In genomic region chr7:79513466-79513865, GRCm38 (mm10) we compare ENCODE assay signal across 17 mouse cellular contexts. TPM values are rescaled to one million over a fixed set of nuclear protein-coding genes. Genes with fewer than 3 reads are reported as not detected.
A peak's percentile ranks its signal among the peaks of the same experiment; 100 is the strongest.
DNase-seq lines count a peak whose midpoint lies in the region; ATAC-seq and TF ChIP-seq lines count a peak whose summit lies in the region.
"Had no signal": no experiment of that assay in that cellular context is flagged by ENCODE, and none has a peak within 500 bp of the region (broad histone marks: within the 10 kb centered on the region; RNA-seq: fewer than 3 reads in every experiment).

No protein-coding gene starts in this region.

- 4% methylated on average over 2 of the region's 2 CpGs for WGBS in neural tube, embryonic 11.5 days
- 18% methylated on average over 2 of the region's 2 CpGs for WGBS in forebrain, embryonic 16.5 days
- 18% methylated on average over 2 of the region's 2 CpGs for WGBS in midbrain, embryonic 14.5 days
- WGBS in stomach, postnatal 0 days, result 19% methylated on average over 2 of the region's 2 CpGs

- peaks cover 2% of the 10 kb centered on the region; the same call in 1 of the 2 replicates for H3K36me3 ChIP-seq in neural tube, embryonic 11.5 days (ENCODE audit: control insufficient read depth, insufficient read depth, low read length)
- H3K36me3 ChIP-seq in forebrain, embryonic 16.5 days (ENCODE audit: control insufficient read depth, insufficient read depth), result no peaks in the 10 kb centered on the region; the same call in 1 of the 2 replicates
- H3K36me3 ChIP-seq in midbrain, embryonic 14.5 days (ENCODE audit: control insufficient read depth, insufficient read depth, low read length), result peaks cover 20% of the 10 kb centered on the region
- H3K36me3 ChIP-seq in stomach, postnatal 0 days (ENCODE audit: control insufficient read depth, insufficient read depth, low read length), result no peaks in the 10 kb centered on the region
- H3K36me3 ChIP-seq: limb, embryonic 13.5 days had no signal

- no peaks in the 10 kb centered on the region for H3K9me3 ChIP-seq in neural tube, embryonic 11.5 days (ENCODE audit: control insufficient read depth, low read length)
- H3K9me3 ChIP-seq in forebrain, embryonic 16.5 days (ENCODE audit: control insufficient read depth, low read length), result no peaks in the 10 kb centered on the region
- no peaks in the 10 kb centered on the region for H3K9me3 ChIP-seq in midbrain, embryonic 14.5 days (ENCODE audit: control insufficient read depth, low read length)
- no peaks in the 10 kb centered on the region for H3K9me3 ChIP-seq in stomach, postnatal 0 days (ENCODE audit: control insufficient read depth, low read length)
- H3K9me3 ChIP-seq: limb, embryonic 13.5 days had no signal

- TF ChIP-seq CTCF in stomach, postnatal 0 days (IDR thresholded peaks at IDR 0.05; ENCODE audit: low read depth), result no peak

- no peak overlapping the region for H3K4me3 ChIP-seq in neural tube, embryonic 11.5 days (ENCODE audit: low read depth, low read length)
- no peak overlapping the region for H3K4me3 ChIP-seq in forebrain, embryonic 16.5 days (replicated peaks; ENCODE audit: low read length)
- H3K4me3 ChIP-seq in midbrain, embryonic 14.5 days (replicated peaks; ENCODE audit: low read depth, low read length), result no peak overlapping the region
- H3K4me3 ChIP-seq in stomach, postnatal 0 days (ENCODE audit: low read depth, low read length), result no peak overlapping the region
- H3K4me3 ChIP-seq: limb, embryonic 13.5 days had no signal

- no peak for TF ChIP-seq EP300 in stomach, postnatal 0 days (optimal IDR thresholded peaks at IDR 0.05)

- H3K9ac ChIP-seq in neural tube, embryonic 11.5 days (ENCODE audit: low read length), result no peak overlapping the region
- H3K9ac ChIP-seq in forebrain, embryonic 16.5 days (replicated peaks; ENCODE audit: low read depth, low read length), result peak overlapping the region; percentile 33
- no peak overlapping the region; the same call in 1 of the 2 replicates for H3K9ac ChIP-seq in midbrain, embryonic 14.5 days (replicated peaks; ENCODE audit: low read length)
- no peak overlapping the region for H3K9ac ChIP-seq in stomach, postnatal 0 days (ENCODE audit: low read length)
- H3K9ac ChIP-seq: limb, embryonic 13.5 days; liver, postnatal 0 days had no signal

- H3K4me2 ChIP-seq in neural tube, embryonic 11.5 days (ENCODE audit: low read depth), result no peak overlapping the region
- H3K4me2 ChIP-seq in forebrain, embryonic 16.5 days (ENCODE audit: low read length), result peak overlapping the region; percentile 72
- H3K4me2 ChIP-seq in midbrain, embryonic 14.5 days (ENCODE audit: low read length), result peak overlapping the region; percentile 59
- no peak overlapping the region for H3K4me2 ChIP-seq in stomach, postnatal 0 days (replicated peaks; ENCODE audit: low read depth)
- H3K4me2 ChIP-seq: heart, embryonic 11.5 days; limb, embryonic 13.5 days had no signal

- peaks cover 37% of the 10 kb centered on the region for H3K4me1 ChIP-seq in neural tube, embryonic 11.5 days (ENCODE audit: control insufficient read depth, insufficient read depth, low read length)
- peaks cover 91% of the 10 kb centered on the region for H3K4me1 ChIP-seq in forebrain, embryonic 16.5 days (replicated peaks; ENCODE audit: control insufficient read depth, insufficient read depth, low read length)
- H3K4me1 ChIP-seq in midbrain, embryonic 14.5 days (ENCODE audit: control insufficient read depth, insufficient read depth, low read length), result peaks cover 79% of the 10 kb centered on the region
- H3K4me1 ChIP-seq in stomach, postnatal 0 days (replicated peaks; ENCODE audit: control insufficient read depth, insufficient read depth), result peaks cover 3% of the 10 kb centered on the region; the same call in 1 of the 2 replicates

- peak; percentile 57 for DNase-seq in neural tube, embryonic 11.5 days (ENCODE audit: low spot score)
- DNase-seq in neural tube, embryonic 10.5 days (ENCODE audit: extremely low spot score, low spot score), result no peak
- DNase-seq in midbrain, embryonic 14.5 days, result peak; percentile 17
- no peak for DNase-seq in kidney, postnatal 4 days
- DNase-seq in testis, postnatal 14 days (ENCODE audit: low spot score), result no peak
- no peak for DNase-seq in stomach, postnatal 0 days (ENCODE audit: low spot score)
- DNase-seq: cerebellum, adult 11 months; gastrocnemius, postnatal 10 days; heart, postnatal 4 days; kidney, adult 2 months; kidney, postnatal 36 days; liver, postnatal 0 days; lung, postnatal 36 days had no signal

- no peak for ATAC-seq in neural tube, embryonic 11.5 days (ENCODE audit: insufficient read depth, low FRiP score, low TSS enrichment)
- no peak for ATAC-seq in forebrain, embryonic 16.5 days
- no peak for ATAC-seq in midbrain, embryonic 14.5 days (ENCODE audit: low FRiP score, low TSS enrichment)
- no peak for ATAC-seq in stomach, postnatal 0 days (ENCODE audit: low FRiP score, low TSS enrichment)
- ATAC-seq: CD4-positive, CD25-positive, alpha-beta regulatory T cell, adult 4 months; liver, postnatal 0 days had no signal

- H3K27me3 ChIP-seq in neural tube, embryonic 11.5 days (ENCODE audit: control insufficient read depth, insufficient read depth, low read length), result peaks cover 56% of the 10 kb centered on the region
- H3K27me3 ChIP-seq in forebrain, embryonic 16.5 days (replicated peaks; ENCODE audit: control insufficient read depth, insufficient read depth, low read length), result no peaks in the 10 kb centered on the region
- peaks cover 13% of the 10 kb centered on the region; the same call in 1 of the 2 replicates for H3K27me3 ChIP-seq in midbrain, embryonic 14.5 days (ENCODE audit: control insufficient read depth, insufficient read depth, low read length)
- H3K27me3 ChIP-seq in stomach, postnatal 0 days (ENCODE audit: control insufficient read depth, insufficient read depth, low read length), result peaks cover 41% of the 10 kb centered on the region

- H3K27ac ChIP-seq in neural tube, embryonic 11.5 days (ENCODE audit: low read depth, low read length), result peak overlapping the region; percentile 98; the same call in 1 of the 2 replicates
- peak overlapping the region; percentile 93 for H3K27ac ChIP-seq in forebrain, embryonic 16.5 days (ENCODE audit: low read length)
- peak overlapping the region; percentile 93 for H3K27ac ChIP-seq in midbrain, embryonic 14.5 days (replicated peaks; ENCODE audit: low read depth, low read length)
- no peak overlapping the region for H3K27ac ChIP-seq in stomach, postnatal 0 days (replicated peaks)
- H3K27ac ChIP-seq: limb, embryonic 13.5 days had no signal

RNA-seq across cellular contexts. Expression of gene Polg, which starts 47.3 kb away (rescaled TPM):
- 36.9 and 45.1 TPM in 2 replicates for polyA plus RNA-seq in neural tube, embryonic 11.5 days (2014; fragmentation: Nextera tagmentation; extraction: Ambion mirVana)
- polyA plus RNA-seq in forebrain, embryonic 16.5 days (2015; fragmentation: Nextera tagmentation; extraction: Ambion mirVana), result 29.5 and 34.6 TPM in 2 replicates
- polyA plus RNA-seq in midbrain, embryonic 14.5 days (2014; fragmentation: Nextera tagmentation; extraction: Ambion mirVana), result 20.2 and 24.7 TPM in 2 replicates
- polyA plus RNA-seq in stomach, postnatal 0 days (2015; fragmentation: Nextera tagmentation; extraction: Ambion mirVana), result 13.9 and 18.5 TPM in 2 replicates

Comparison
In these comparisons a context has a peak if more than half of its experiments do, and no peak if none do; other contexts are left out.
1. DNase-seq: peak in neural tube, embryonic 11.5 days (single experiment) and midbrain, embryonic 14.5 days (single experiment); none in neural tube, embryonic 10.5 days (single experiment), kidney, postnatal 4 days (0 of 2), testis, postnatal 14 days (single experiment) and stomach, postnatal 0 days (single experiment).
2. H3K4me2 ChIP-seq: peak in forebrain, embryonic 16.5 days (single experiment) and midbrain, embryonic 14.5 days (single experiment); none in neural tube, embryonic 11.5 days (single experiment) and stomach, postnatal 0 days (single experiment).